Mouse (Mus musculus): ENCODE measurements around the gene Olfr474.
"Not testable (repeated sequence)": the region's sequence is repeated elsewhere in the genome, so short reads cannot be mapped to it uniquely, and the experiment has no call there.

Olfr474 gene

GRCm38 (mm10) chr7:107954343-107954742 is at the start of gene Olfr474:
Gene Olfr474 (plus strand): TSS chr7:107954643.
- DNase-seq (ENCODE audit: low read depth, low spot score), result no peak

DNA sequence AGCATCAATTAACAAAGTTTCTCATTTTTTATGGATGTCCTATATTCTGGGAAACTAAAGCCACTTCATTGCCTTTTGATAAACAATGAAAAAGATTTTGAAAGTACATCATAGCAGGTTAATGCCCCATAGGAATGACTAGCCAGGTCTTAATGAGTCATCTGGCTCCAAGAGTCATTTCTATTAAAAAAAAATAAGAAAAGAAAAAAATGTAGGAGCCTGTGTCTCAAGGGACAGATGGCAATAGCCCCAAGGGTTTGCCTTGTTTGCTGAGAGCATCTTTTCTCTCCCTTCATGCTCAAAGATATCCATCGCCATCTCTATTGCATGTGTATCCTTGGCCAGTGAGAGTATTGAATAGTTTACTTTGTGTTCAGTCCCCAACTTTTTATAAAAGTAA is 24.3 kb upstream of the Olfr474 start, which contains the start of gene Olfr473:
Olfr473 (plus strand) TSS at position 301 of the 400 bp plus-strand sequence.
- DNase-seq (ENCODE audit: low read depth, low spot score), result no peak

- not testable (repeated sequence) for DNase-seq (ENCODE audit: low read depth, low spot score)
These were observed 1.9 kb upstream of the Olfr474 start for GRCm38 (mm10) chr7:107952539-107952938.

- no peak for DNase-seq (ENCODE audit: low read depth, low spot score)
These were observed 10.1 kb downstream of the Olfr474 start, which contains the start of gene Olfr476 for GRCm38 (mm10) chr7:107964503-107964902. Gene Olfr476 (plus strand): TSS chr7:107964803.

GRCm38 (mm10) chr7:107986393-107986792 is 31.9 kb downstream of the Olfr474 start, which contains the start of gene Olfr477:
Gene Olfr477 (plus strand): TSS chr7:107986693.
- no peak for DNase-seq (ENCODE audit: low read depth, low spot score)
